Mouse (Mus musculus): ENCODE data around the gene Slamf7.

Slamf7 gene

DNA sequence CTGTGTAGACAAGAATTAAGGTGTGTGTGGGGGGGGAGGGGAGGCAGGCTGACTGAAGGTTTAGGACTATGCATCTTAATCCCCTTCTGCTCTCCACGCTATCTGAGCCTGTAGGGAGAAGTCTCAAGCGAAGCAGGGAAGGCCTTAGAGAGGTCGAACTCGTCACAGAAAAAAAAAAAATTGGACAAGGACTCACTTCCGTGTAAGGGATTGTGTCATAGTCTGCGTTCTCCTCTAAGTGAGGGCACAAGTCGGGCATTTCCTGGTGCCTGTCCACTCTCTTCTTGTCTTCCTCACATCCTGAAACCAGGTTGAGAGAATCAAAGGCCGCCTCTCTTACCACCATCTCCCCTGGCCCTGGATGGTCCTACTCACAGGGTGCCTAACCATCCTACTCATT is 15.7 kb downstream of the Slamf7 start:
- no peak for DNase-seq (ENCODE audit: low spot score in 2 of 2)

DNA sequence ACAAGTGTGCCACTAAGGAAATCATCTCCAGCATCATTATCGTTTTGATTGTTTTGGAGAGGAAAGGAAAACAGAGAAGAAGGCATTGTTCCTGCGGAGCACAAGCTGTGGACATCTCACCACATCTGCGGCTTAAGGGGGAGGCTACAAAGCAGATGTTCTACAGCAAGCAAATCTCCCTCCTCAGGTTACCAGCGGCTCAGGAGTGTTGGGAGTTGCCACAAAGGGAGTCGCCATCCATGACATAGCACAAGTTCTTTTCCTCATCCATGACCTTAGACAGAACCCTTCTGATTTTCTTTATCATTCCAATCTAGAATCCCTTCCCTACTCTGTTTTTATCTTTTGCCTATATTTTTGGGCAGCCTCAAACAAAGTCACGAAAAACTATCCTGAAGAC is 17.1 kb downstream of the Slamf7 start:
- no peak for DNase-seq (ENCODE audit: low spot score in 2 of 2)

DNA sequence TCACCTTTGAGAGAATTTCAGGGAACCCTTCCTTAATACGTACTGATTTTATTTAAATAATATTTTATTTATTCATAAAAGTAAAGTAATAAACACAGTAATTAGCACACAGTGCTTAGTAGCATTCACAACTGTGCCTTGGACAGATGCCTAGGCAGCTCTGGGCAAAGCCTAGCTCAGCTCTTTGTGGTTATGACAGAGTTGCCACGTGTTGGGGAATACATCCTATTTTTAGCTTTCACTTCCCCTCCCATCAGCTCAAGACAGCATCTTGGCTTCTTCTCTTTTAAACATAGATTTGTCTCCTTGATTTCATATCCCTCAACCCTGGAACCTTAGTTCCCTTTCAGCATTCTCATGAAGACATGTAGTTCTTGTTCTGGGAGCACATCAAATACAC is 21.4 kb downstream of the Slamf7 start:
- peak; percentile 52 to 57 for DNase-seq (ENCODE audit: low spot score in 2 of 2)

DNA sequence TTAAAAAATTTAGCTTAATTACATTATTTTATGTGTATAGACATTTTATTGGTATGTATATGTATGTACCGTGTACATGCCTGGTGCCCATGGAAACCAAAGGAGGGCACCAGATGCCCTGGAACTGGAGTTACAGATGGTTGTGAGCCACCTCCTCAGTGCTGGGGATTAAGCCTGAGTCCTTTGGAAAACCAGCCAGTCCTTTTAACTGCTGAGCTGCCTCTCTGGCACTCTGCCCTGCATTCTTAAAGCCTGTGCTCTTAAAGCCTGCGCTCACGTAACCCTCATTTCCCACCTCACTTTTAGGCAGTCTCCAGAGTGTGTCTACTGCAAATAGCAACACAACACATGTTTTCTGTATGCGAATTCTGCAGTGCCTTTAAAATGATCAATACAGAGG is 21.9 kb downstream of the Slamf7 start:
- no peak for DNase-seq (ENCODE audit: low spot score in 2 of 2)

DNA sequence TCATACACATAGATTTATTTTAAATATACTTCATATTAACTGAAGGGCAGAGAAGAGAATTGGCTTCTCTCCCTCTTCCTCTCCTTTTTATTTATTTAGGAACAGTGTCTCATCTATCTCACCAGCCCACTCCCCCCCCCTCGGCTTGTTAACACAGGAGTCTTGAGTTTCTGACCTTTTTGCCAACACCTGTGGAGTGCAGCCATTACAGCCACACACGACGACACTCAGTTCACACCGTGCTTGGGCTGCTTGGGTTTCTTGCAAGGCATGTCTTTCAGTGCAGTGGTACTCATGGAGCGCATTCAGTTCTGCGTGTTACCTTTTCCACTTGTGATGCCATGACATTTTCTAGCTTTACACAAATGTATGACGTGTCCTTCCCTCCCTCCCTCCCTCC is 22.8 kb downstream of the Slamf7 start:
- no peak for DNase-seq (ENCODE audit: low spot score in 2 of 2)

DNA sequence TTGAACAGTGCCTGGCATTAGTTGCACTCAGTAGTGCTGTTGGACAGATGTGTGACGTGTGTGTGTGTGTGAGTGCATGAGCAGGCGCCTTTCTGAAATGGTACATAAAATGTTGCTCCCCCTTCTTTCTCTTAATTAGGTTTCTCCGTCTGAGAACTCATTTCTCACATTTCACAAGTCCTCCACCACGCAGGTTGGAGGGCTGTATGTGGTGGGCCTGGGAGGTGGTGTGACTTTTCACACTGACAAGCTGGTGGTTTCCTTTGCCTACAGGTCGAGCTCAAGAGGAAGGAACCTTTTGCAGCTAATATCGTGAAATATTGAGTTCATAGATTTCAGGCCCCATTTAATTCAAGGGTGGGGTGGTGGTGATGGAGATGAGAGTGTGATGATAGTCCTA is 23.7 kb downstream of the Slamf7 start:
- no peak for DNase-seq (ENCODE audit: low spot score in 2 of 2)

DNA sequence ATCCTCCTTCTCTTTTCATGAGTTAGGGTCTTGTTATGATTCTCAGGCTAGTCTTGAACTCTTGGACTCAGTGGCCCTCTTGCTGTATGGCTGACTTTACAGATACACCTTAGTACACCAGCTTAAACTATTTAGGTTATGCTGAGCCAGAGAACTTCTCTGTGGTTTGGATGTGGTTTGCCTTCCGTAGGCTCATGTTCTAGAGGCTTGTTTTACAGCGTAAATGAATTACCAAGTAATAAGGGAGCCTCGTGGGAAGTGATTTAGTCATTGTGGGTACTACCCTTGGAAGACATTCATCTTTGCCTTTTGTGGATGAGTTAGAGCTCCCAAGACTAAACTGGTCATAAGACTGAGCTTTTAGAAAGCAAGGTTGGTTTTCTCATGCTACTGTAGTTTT is 25.0 kb downstream of the Slamf7 start:
- DNase-seq (ENCODE audit: low spot score in 2 of 2) = no peak

DNA sequence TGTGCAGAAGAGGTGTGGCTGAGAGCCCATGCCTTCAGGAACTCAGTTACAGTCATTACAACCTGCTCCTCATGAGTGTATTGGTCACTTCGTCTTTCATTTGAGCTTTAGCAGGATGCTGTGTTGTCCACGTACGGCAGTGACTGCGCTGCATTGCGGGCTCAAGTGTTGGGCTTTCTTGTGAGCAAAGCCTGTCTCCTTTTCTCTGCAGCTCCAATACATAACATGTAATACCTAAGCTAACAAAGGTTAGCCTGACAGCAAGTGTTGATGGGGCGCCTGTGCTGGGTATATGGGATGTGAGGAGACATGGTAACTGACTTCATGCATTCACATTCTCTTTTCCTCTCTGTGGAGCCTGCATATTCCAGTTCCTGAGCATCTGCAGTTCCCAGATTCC is 32.7 kb downstream of the Slamf7 start:
- DNase-seq (ENCODE audit: low spot score in 2 of 2) = no peak

DNA sequence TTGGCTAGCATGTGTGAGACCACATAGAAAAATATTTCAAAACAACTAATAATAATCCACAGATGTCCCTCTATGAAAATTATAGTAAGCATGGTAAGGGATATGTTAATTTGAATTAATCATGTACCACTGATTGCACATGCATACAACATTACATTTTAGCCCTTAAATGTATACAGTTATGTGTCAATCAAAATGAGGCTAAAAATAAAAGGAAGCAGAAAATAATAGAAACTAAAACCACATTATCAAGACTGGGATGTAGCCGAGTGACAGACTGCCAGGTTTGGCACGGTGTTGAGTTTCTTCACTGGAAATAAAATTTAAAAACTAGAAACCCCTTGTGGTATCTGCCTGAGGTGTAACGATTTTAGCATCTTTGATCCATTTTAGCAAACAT is 33.2 kb downstream of the Slamf7 start:
- no peak for DNase-seq (ENCODE audit: low spot score in 2 of 2)

DNA sequence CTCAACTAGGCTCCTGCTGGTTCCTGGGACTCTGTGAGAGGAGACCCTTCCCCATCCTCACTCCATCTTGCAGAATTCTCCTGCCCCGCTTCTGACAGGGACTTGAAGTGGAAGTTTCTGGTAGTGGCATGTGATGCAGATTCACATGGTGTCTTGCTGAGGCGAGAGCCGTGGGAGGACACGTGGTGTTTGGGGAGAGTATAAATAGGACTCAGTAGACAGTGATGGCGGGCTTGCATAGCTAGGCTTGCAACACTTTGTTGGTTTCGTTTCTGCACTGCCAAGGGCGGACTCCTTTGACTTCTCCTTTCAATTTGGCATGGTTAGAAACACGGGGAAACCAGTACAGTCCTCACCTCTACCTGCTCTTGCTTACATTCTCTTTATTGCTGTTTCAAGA is 33.8 kb downstream of the Slamf7 start:
- peak; percentile 85 to 86 for DNase-seq (ENCODE audit: low spot score in 2 of 2)

DNA sequence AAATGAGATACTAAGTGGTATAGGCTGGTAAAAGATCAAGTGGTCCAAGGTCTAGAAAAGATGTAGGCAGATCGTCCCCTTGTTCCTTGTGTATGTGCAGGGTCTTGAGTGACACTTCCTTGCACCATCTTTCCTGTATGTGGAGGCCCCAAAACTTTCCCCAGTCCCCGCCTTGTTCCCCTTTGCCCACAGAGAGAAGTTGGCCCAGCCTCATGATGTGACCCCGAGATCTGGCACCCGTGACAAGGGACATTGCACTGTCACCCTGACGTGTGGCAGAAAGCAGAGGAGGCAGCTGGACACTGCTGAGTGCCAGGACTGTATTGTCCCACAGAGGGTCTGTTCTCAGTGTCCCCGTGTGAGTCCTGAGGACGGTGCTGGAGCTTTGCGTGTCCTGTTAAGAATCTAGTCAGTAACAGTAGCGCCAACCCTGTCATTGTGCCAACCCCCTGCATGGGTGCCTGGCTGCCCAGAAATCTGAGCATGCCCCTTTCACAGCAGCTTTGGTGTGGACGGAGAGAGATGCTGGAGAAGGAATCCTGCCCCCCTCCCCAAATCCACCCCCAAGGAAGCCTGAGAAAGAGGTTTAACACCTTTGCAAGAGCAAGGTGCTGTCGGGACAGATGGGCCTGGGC is 35.8 kb downstream of the Slamf7 start:
- peak; percentile 28 to 50 for DNase-seq (ENCODE audit: low spot score in 2 of 2)

DNA sequence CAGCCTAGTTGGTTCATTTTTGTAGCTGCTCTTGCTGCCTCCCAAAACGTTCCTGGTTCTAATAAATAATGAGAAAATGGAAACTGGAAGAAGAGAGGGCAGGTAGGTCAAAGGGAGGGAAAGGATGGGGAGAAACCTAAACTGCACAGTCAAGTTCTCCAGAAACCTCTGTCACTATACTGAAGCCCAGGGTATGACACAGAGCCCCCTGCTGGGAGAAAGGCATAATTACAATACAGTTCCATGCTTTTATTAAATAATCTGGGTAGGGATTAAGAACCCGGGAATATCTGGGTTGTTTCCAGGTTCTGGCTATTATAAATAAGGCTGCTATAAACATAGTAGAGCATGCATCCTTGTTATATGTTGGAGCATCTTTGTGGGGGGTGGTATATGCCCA is 38.9 kb downstream of the Slamf7 start:
- DNase-seq (ENCODE audit: low spot score in 2 of 2) = peak in 1 of 2 experiments; percentile 42

DNA sequence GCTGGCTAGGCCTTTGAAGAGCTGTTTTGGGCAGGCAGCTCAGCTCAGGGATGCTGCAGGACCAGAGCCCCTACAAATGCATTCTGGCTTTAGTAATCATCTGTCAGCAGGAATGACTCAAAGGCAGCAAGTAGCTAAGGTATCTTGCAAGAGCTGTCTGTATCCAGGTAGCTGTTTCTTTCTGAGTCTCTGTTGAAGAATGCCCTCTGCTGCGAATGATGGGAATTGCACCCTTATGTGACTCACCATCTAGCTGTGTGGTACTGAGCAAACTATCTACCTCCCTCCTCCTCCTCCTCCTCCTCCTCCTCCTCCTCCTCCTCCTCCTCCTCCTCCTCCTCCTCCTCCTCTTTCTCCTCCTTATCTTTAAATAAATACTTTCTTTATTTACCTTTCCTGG is 42.1 kb downstream of the Slamf7 start:
- no peak for DNase-seq (ENCODE audit: low spot score in 2 of 2)

DNA sequence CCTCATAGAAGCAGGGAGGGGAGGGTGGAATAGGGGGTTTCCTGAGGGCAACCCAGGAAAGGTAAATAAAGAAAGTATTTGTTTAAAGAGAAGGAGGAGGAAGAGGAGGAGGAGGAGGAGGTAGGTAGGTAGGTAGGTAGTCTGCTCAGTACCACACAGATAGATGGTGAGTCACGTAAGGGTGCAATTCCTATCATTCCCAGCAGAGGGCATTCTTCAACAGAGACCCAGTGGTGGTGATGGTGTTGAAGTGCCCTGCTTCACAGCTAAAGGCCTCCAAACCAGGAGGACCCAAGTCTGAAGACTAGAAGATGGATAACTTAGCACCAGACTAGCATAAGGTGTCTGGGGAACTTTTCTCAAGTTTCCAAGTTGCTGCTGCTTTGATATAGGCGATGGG is 42.8 kb downstream of the Slamf7 start:
- peak; percentile 31 to 48 for DNase-seq (ENCODE audit: low spot score in 2 of 2)

DNA sequence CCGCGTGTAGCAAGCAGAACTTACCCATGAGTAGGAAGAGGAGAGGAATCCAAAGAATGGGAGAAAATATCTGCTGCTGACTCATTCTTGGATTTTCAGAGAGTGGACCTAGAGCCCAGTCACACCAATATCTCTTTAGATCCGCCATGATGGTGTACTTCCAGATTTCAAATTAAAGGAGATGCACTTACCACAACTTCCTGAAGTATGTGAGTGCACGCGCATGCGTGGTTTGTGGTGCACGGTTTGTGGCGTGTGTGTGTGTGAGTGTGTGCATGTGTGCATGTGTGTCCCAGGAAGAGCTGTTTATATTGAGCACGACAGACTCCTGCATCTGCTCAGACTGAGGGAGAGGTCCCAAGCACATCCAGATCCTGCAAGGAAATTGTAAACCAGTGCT is 45.7 kb downstream of the Slamf7 start, which contains the start of gene Ly9:
Ly9 (minus strand) TSS at position 235 of the 400 bp plus-strand sequence.
- peak; percentile 78 to 84 for DNase-seq (ENCODE audit: low spot score in 2 of 2)

DNA sequence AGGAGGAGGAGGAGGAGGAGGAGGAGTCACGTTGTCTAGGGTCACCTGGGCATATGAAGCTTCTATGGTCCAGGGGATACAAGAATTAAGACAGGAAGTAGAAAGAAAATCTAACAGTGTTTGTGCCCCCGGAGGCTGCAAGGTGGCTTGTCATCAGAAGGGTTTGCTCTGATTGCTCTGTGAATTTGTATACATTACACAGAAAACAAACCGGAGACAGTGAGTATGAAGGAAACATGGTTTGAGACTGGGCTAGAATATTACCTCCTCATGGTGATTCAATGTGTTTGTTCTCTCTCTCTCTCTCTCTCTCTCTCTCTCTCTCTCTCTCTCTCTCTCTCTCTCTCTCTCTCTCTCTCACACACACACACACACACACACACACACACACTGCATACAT is 46.2 kb downstream of the Slamf7 start:
- DNase-seq (ENCODE audit: low spot score in 2 of 2) = no peak

DNA sequence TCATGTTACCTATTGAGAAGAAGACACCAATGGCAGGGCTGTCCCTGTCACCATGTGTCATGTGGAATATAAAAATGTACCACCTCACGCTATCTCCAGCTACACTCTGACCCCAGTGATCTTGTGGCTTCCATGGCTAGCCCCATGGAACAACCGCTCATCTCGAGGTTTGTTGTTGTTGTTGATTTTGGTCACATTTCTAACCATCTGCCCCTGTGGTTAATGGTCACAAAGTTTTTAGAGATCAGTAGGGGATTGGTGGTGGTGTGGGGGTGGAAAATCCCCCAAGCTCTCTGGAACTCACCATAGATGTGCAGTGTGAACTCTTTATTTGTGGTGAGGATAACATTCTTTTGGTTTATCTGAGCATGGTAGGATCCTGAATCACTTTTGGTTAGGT is 48.1 kb downstream of the Slamf7 start:
- no peak for DNase-seq (ENCODE audit: low spot score in 2 of 2)

DNA sequence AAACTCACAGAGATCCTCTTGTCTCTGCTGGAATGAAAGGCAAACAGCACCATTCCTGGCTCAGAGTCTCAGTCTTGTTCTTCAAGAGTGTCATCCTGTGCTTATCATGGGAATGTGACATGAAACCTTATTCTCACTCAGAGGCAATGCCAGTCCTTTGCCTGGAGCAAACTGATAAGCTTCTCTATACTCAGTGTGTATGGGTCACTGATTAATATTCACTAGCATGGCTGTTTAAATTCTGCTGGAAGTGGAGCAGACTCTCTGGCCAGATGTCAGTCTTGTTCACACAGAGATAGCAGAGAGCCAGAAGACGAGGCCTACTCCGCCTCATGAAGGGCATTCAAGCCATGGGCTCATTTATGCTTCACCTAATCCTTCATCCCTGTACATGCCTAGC is 68.3 kb downstream of the Slamf7 start:
- DNase-seq (ENCODE audit: low spot score in 2 of 2) = no peak
